Mouse (Mus musculus) kidney, embryonic 16.5 days (tissue): ENCODE results near the gene Ddx19b. TPM values are rescaled to one million over a fixed set of nuclear protein-coding genes. Genes with fewer than 3 reads are reported as not detected.
"Not testable (repeated sequence)": the region's sequence is repeated elsewhere in the genome, so short reads cannot be mapped to it uniquely, and the experiment has no call there.

Experiments used
- ATAC-seq: fragments of 200-750 bp; cut with Nextera tagmentation; 2 replicates; pipeline ENCODE4 v1.8.0; 2017; ENCODE audit warnings: moderate TSS enrichment; ENCODE audit not compliant: low FRiP score, low TSS enrichment
- H3K27ac ChIP-seq: fragments of 300-500 bp; sonication (generic); 2 replicates; pipeline ENCODE4 v1.5.1; 2014; ENCODE audit warnings: low read length
- H3K27me3 ChIP-seq: fragments of 300-500 bp; sonication (generic); 2 replicates; pipeline ENCODE4 v1.6.1; 2014; ENCODE audit warnings: low read length, control low read depth, mixed read lengths; ENCODE audit not compliant: insufficient read depth
- H3K36me3 ChIP-seq: fragments of 300-500 bp; sonication (generic); 2 replicates; pipeline ENCODE4 v1.6.1; 2014; ENCODE audit warnings: low read length, control low read depth, mixed read lengths; ENCODE audit not compliant: insufficient read depth
- H3K4me1 ChIP-seq: fragments of 300-500 bp; sonication (generic); 2 replicates; pipeline ENCODE4 v1.6.1; 2014; ENCODE audit warnings: low read length, control low read depth, mixed read lengths; ENCODE audit not compliant: insufficient read depth
- H3K4me2 ChIP-seq: fragments of 300-500 bp; sonication (generic); replicated peaks from 2 replicates; pipeline ENCODE4 v1.6.1; 2014; ENCODE audit warnings: low read depth, low read length
- H3K4me3 ChIP-seq: fragments of 300-500 bp; sonication (generic); 2 replicates; pipeline ENCODE4 v1.5.1; 2014; ENCODE audit warnings: mild to moderate bottlenecking, low read length
- H3K9ac ChIP-seq: fragments of 300-500 bp; sonication (generic); replicated peaks from 2 replicates; pipeline ENCODE4 v1.6.1; 2014; ENCODE audit warnings: low read length
- H3K9me3 ChIP-seq: fragments of 300-500 bp; sonication (generic); 2 replicates; pipeline ENCODE4 v1.6.1; 2016; ENCODE audit warnings: low read length, control low read depth
- WGBS: fragments of 180-500 bp; shearing (Covaris S2); extraction: QIAGEN DNeasy Blood & Tissue Kit; methylation state at CpG from one replicate; pipeline ENCODE4 v1.1.7; 2014; 5-methylcytosine and 5-hydroxymethylcytosine counted together
- polyA plus RNA-seq: library from polyadenylated mRNA; unstranded; fragments of >200 nt; fragmentation: Nextera tagmentation; extraction: Ambion mirVana; gene quantifications from 2 replicates; pipeline ENCODE4 v1.2.1, GENCODE M21; 2015

Ddx19b gene
- polyA plus RNA-seq, 1 experiment from 2014 or later = 6.8 TPM

GRCm38 (mm10) chr8:111010230-111010991 lies 21.1 kb downstream of the Ddx19b start:
- H3K36me3 ChIP-seq = peaks cover 29% of the 10 kb centered on the region
- H3K27me3 ChIP-seq, H3K9ac ChIP-seq, H3K4me2 ChIP-seq, H3K4me3 ChIP-seq, ATAC-seq, H3K27ac ChIP-seq, H3K9me3 ChIP-seq, H3K4me1 ChIP-seq: not testable (repeated sequence)
- 89% methylated on average over 8 of the region's 10 CpGs for WGBS

- Histone ChIP-seq H3K4me3 (peak within 1 kb of the TSS; percentile 95), H3K4me2 (peak within 1 kb of the TSS; percentile 80), H3K9ac (peak within 1 kb of the TSS; percentile 84), H3K36me3 (no peaks in the 10 kb centered on the region), H3K4me1 (peaks cover 9% of the 10 kb centered on the region), H3K9me3 (no peaks in the 10 kb centered on the region), H3K27me3 (no peaks in the 10 kb centered on the region), H3K27ac (peak within 1 kb of the TSS; percentile 87)
- peak; percentile 96 for ATAC-seq
- WGBS = 3% methylated on average over 58 of the region's 58 CpGs
Observed at GRCm38 (mm10) chr8:110997547-110998531, 33.7 kb downstream of the Ddx19b start, which contains the start of gene Ddx19a. TSS of gene Ddx19a (minus strand) at chr8:110997800.

GRCm38 (mm10) chr8:110996641-110997430 lies 34.7 kb downstream of the Ddx19b start:
- H3K4me2 ChIP-seq = peak overlapping the region; percentile 80
- WGBS = 35% methylated on average over 16 of the region's 16 CpGs
- H3K9me3 ChIP-seq = no peaks in the 10 kb centered on the region
- no peak for ATAC-seq
- peak overlapping the region; percentile 87 for H3K27ac ChIP-seq
- peak overlapping the region; percentile 84 for H3K9ac ChIP-seq
- peaks cover 9% of the 10 kb centered on the region for H3K4me1 ChIP-seq
- H3K4me3 ChIP-seq = peak overlapping the region; percentile 95
- H3K27me3 ChIP-seq = no peaks in the 10 kb centered on the region
- peaks cover 4% of the 10 kb centered on the region; the same call in 1 of the 2 replicates for H3K36me3 ChIP-seq

- Histone ChIP-seq H3K9me3 (no peaks in the 10 kb centered on the region), H3K27me3 (no peaks in the 10 kb centered on the region), H3K4me3 (no peak overlapping the region), H3K4me2 (no peak overlapping the region), H3K27ac (no peak overlapping the region), H3K36me3 (peaks cover 51% of the 10 kb centered on the region), H3K9ac (no peak overlapping the region), H3K4me1 (no peaks in the 10 kb centered on the region)
- no peak for ATAC-seq
- 92% methylated on average over 9 of the region's 9 CpGs for WGBS
Observed at GRCm38 (mm10) chr8:110990017-110990416, 41.5 kb downstream of the Ddx19b start.

- H3K36me3 ChIP-seq = peaks cover 66% of the 10 kb centered on the region
- H3K4me3 ChIP-seq = no peak overlapping the region
- WGBS = 86% methylated on average over 8 of the region's 8 CpGs
- H3K27ac ChIP-seq = no peak overlapping the region
- H3K9ac ChIP-seq = no peak overlapping the region
- no peaks in the 10 kb centered on the region for H3K4me1 ChIP-seq
- no peak overlapping the region for H3K4me2 ChIP-seq
- no peaks in the 10 kb centered on the region for H3K9me3 ChIP-seq
- ATAC-seq = no peak
- H3K27me3 ChIP-seq = no peaks in the 10 kb centered on the region
Observed at GRCm38 (mm10) chr8:110987805-110988744, 43.5 kb downstream of the Ddx19b start.

GRCm38 (mm10) chr8:110981304-110981703 lies 50.2 kb downstream of the Ddx19b start:
- 83% methylated on average over 2 of the region's 2 CpGs for WGBS
- no peak overlapping the region for H3K9ac ChIP-seq
- no peaks in the 10 kb centered on the region for H3K9me3 ChIP-seq
- peaks cover 58% of the 10 kb centered on the region for H3K36me3 ChIP-seq
- ATAC-seq = no peak
- no peak overlapping the region for H3K4me3 ChIP-seq
- no peaks in the 10 kb centered on the region for H3K27me3 ChIP-seq
- no peaks in the 10 kb centered on the region for H3K4me1 ChIP-seq
- H3K27ac ChIP-seq = no peak overlapping the region
- no peak overlapping the region for H3K4me2 ChIP-seq

GRCm38 (mm10) chr8:110977987-110978386 lies 53.6 kb downstream of the Ddx19b start:
- H3K4me2 ChIP-seq, H3K9me3 ChIP-seq, ATAC-seq, H3K27me3 ChIP-seq, H3K27ac ChIP-seq, H3K9ac ChIP-seq, H3K4me1 ChIP-seq, H3K4me3 ChIP-seq: not testable (repeated sequence)
- WGBS = 82% methylated on average over 2 of the region's 2 CpGs
- peaks cover 55% of the 10 kb centered on the region for H3K36me3 ChIP-seq

GRCm38 (mm10) chr8:110976532-110976931 lies 55.0 kb downstream of the Ddx19b start:
- not testable (repeated sequence) for H3K4me1 ChIP-seq, H3K27ac ChIP-seq, H3K4me2 ChIP-seq, ATAC-seq, H3K27me3 ChIP-seq, H3K9me3 ChIP-seq, H3K9ac ChIP-seq, H3K4me3 ChIP-seq
- H3K36me3 ChIP-seq = peaks cover 48% of the 10 kb centered on the region
- 94% methylated on average over 8 of the region's 8 CpGs for WGBS
